In genomic region chr19:26679674-26680073, GRCm38 (mm10) we compare ENCODE assay signal across 21 mouse cellular contexts.
DNase-seq lines count a peak whose midpoint lies in the region; ATAC-seq lines count a peak whose summit lies in the region.
"Had no signal": no experiment of that assay in that cellular context is flagged by ENCODE, and none has a peak within 500 bp of the region (broad histone marks: within the 10 kb centered on the region; RNA-seq: fewer than 3 reads in every experiment).

No protein-coding gene starts in this region.

- peak; percentile 6 for DNase-seq in hindbrain, embryonic 11.5 days (ENCODE audit: low spot score)
- DNase-seq in neural tube, embryonic 10.5 days (ENCODE audit: extremely low spot score, low spot score), result no peak
- DNase-seq in lung, postnatal 4 days, result no peak
- DNase-seq: cerebellum, adult 8-10 months; gastrocnemius, postnatal 14 days; heart, adult 2 months; heart, postnatal 4 days; kidney, postnatal 36 days; liver, postnatal 0 days; lung, postnatal 10 days; retina, postnatal 1 day; right cerebral cortex, postnatal 4 days had no signal

- H3K4me3 ChIP-seq in hindbrain, embryonic 11.5 days (ENCODE audit: low read depth, low read length), result no peak overlapping the region
- H3K4me3 ChIP-seq in hindbrain, embryonic 12.5 days, result no peak overlapping the region
- H3K4me3 ChIP-seq in neural tube, embryonic 13.5 days, result no peak overlapping the region
- no peak overlapping the region for H3K4me3 ChIP-seq in hindbrain, embryonic 16.5 days (ENCODE audit: low read length)
- H3K4me3 ChIP-seq: embryonic facial prominence, embryonic 12.5 days; erythroblast, embryonic 14.5 days; heart, adult 2 months; megakaryocyte, embryonic 14.5 days had no signal

- H3K9me3 ChIP-seq in hindbrain, embryonic 11.5 days (ENCODE audit: control insufficient read depth, low read length), result no peaks in the 10 kb centered on the region
- H3K9me3 ChIP-seq in hindbrain, embryonic 12.5 days (replicated peaks), result no peaks in the 10 kb centered on the region
- no peaks in the 10 kb centered on the region for H3K9me3 ChIP-seq in neural tube, embryonic 13.5 days
- H3K9me3 ChIP-seq in hindbrain, embryonic 16.5 days (ENCODE audit: control insufficient read depth, low read length), result no peaks in the 10 kb centered on the region
- H3K9me3 ChIP-seq: embryonic facial prominence, embryonic 12.5 days; megakaryocyte, embryonic 14.5 days had no signal

- H3K27me3 ChIP-seq in hindbrain, embryonic 11.5 days (ENCODE audit: control insufficient read depth, insufficient read depth, low read length), result no peaks in the 10 kb centered on the region
- no peaks in the 10 kb centered on the region for H3K27me3 ChIP-seq in hindbrain, embryonic 12.5 days
- no peaks in the 10 kb centered on the region for H3K27me3 ChIP-seq in neural tube, embryonic 13.5 days
- H3K27me3 ChIP-seq in hindbrain, embryonic 16.5 days (replicated peaks; ENCODE audit: control insufficient read depth, insufficient read depth, low read length), result no peaks in the 10 kb centered on the region
- H3K27me3 ChIP-seq: embryonic facial prominence, embryonic 12.5 days; megakaryocyte, embryonic 14.5 days had no signal

- no peak for ATAC-seq in hindbrain, embryonic 11.5 days (ENCODE audit: low FRiP score)
- ATAC-seq in hindbrain, embryonic 12.5 days (ENCODE audit: low FRiP score), result no peak
- peak; percentile 73; the same call in 1 of the 2 replicates for ATAC-seq in neural tube, embryonic 13.5 days (ENCODE audit: low read depth)
- peak; percentile 57; the same call in 1 of the 2 replicates for ATAC-seq in hindbrain, embryonic 16.5 days
- no peak for ATAC-seq in CD4-positive, CD25-positive, alpha-beta regulatory T cell, adult 4 months
- ATAC-seq: intestine, embryonic 16.5 days; liver, postnatal 0 days had no signal

- no peak overlapping the region for H3K27ac ChIP-seq in hindbrain, embryonic 11.5 days (ENCODE audit: low read depth, low read length)
- H3K27ac ChIP-seq in hindbrain, embryonic 12.5 days, result no peak overlapping the region
- H3K27ac ChIP-seq in neural tube, embryonic 13.5 days (replicated peaks), result peak overlapping the region; percentile 40
- no peak overlapping the region for H3K27ac ChIP-seq in hindbrain, embryonic 16.5 days (ENCODE audit: low read depth, low read length)
- H3K27ac ChIP-seq: embryonic facial prominence, embryonic 12.5 days; heart, adult 2 months; stomach, postnatal 0 days had no signal

- 49% methylated on average over 3 of the region's 3 CpGs for WGBS in hindbrain, embryonic 11.5 days
- WGBS in hindbrain, embryonic 12.5 days, result 41% methylated on average over 3 of the region's 3 CpGs
- 24% methylated on average over 3 of the region's 3 CpGs for WGBS in neural tube, embryonic 13.5 days
- WGBS in hindbrain, embryonic 16.5 days, result 30% methylated on average over 3 of the region's 3 CpGs

- H3K4me2 ChIP-seq in hindbrain, embryonic 11.5 days (replicated peaks; ENCODE audit: low read depth, low read length), result no peak overlapping the region
- H3K4me2 ChIP-seq in hindbrain, embryonic 12.5 days (replicated peaks), result no peak overlapping the region
- no peak overlapping the region for H3K4me2 ChIP-seq in neural tube, embryonic 13.5 days
- no peak overlapping the region for H3K4me2 ChIP-seq in hindbrain, embryonic 16.5 days (ENCODE audit: low read length)
- H3K4me2 ChIP-seq: embryonic facial prominence, embryonic 12.5 days had no signal

- no peaks in the 10 kb centered on the region for H3K36me3 ChIP-seq in hindbrain, embryonic 11.5 days (ENCODE audit: control insufficient read depth, insufficient read depth, low read length)
- H3K36me3 ChIP-seq in hindbrain, embryonic 12.5 days, result no peaks in the 10 kb centered on the region
- H3K36me3 ChIP-seq in neural tube, embryonic 13.5 days, result peaks cover 32% of the 10 kb centered on the region
- H3K36me3 ChIP-seq in hindbrain, embryonic 16.5 days (ENCODE audit: control insufficient read depth, insufficient read depth, low read length), result peaks cover 8% of the 10 kb centered on the region

- no peaks in the 10 kb centered on the region for H3K4me1 ChIP-seq in hindbrain, embryonic 11.5 days (replicated peaks; ENCODE audit: control insufficient read depth, insufficient read depth, low read length)
- peaks cover 5% of the 10 kb centered on the region; the same call in 1 of the 2 replicates for H3K4me1 ChIP-seq in hindbrain, embryonic 12.5 days
- peaks cover 25% of the 10 kb centered on the region for H3K4me1 ChIP-seq in neural tube, embryonic 13.5 days (replicated peaks)
- H3K4me1 ChIP-seq in hindbrain, embryonic 16.5 days (ENCODE audit: control insufficient read depth, insufficient read depth, low read depth, low read length), result peaks cover 17% of the 10 kb centered on the region
- H3K4me1 ChIP-seq: megakaryocyte, embryonic 14.5 days had no signal

- no peak overlapping the region for H3K9ac ChIP-seq in hindbrain, embryonic 11.5 days (ENCODE audit: low read depth, low read length)
- H3K9ac ChIP-seq in hindbrain, embryonic 12.5 days, result no peak overlapping the region
- H3K9ac ChIP-seq in neural tube, embryonic 13.5 days, result no peak overlapping the region
- no peak overlapping the region for H3K9ac ChIP-seq in hindbrain, embryonic 16.5 days (ENCODE audit: low read depth, low read length)
- H3K9ac ChIP-seq: embryonic facial prominence, embryonic 12.5 days; liver, postnatal 0 days had no signal

Comparison
In these comparisons a context has a peak if more than half of its experiments do, and no peak if none do; other contexts are left out.
1. ATAC-seq: peak in neural tube, embryonic 13.5 days (single experiment) and hindbrain, embryonic 16.5 days (single experiment); none in hindbrain, embryonic 11.5 days (single experiment), hindbrain, embryonic 12.5 days (single experiment) and CD4-positive, CD25-positive, alpha-beta regulatory T cell, adult 4 months (single experiment).